Mouse (Mus musculus): ENCODE measurements around the gene Cycs. TPM values are rescaled to one million over a fixed set of nuclear protein-coding genes. Genes with fewer than 3 reads are reported as not detected.

Gene Cycs
- 7.3 and 50.4 TPM in 2 replicates for polyA plus RNA-seq (2011; ENCODE audit: insufficient read depth, insufficient read length, low replicate concordance, missing spikeins)

DNA sequence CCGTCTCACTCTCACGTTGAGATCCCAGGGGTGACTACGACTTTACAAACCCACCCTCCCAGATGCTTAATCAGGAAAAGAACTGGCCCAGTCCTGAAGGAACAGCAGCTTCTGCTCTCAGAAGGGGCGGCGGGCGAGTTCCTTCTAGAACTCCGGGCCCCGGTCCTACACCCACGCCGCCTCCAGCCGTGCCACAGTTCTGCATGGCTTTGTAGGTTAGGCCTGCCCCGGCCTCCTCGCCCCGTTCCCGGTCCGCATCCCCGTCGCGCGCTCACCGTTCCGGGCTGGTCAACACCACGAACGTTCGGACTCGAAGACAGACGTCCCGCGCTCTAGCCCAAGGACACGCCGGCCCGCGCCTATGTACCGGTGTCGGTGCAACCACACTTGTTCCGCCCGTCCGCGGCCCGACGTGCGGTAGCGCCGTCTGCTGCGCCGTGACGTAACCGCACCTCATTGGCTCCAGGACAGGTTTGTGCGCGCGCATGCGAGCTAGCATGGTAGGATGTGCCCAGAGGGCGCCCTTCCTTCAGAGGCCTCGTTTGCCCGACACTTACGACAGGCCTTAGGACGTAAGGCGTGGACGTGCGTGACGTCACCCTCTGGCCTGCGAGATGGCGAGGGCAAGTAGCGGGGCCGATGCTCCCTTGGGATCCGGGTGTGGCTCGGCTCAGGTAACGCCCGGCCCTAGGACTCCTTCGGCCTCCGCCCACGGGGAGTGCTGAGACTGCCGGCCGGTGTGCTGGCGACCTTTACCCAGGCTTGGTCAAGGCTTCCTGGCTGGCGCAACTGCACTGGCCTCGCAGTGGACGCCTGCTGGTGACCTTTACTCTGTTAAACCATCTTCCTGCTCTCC, at the start of gene Cycs:
Cycs (minus strand) TSS at position 398 of the 856 bp plus-strand sequence.
- under 1% methylated on average over 78 of the region's 78 CpGs for WGBS
- Histone ChIP-seq H3K4me1 (ENCODE audit: control insufficient read depth, insufficient read depth, low read length) (no peaks in the 10 kb centered on the region; the same call in 1 of the 2 replicates), H3K27ac (ENCODE audit: control insufficient read depth, insufficient read depth, low read depth, low read length, poor library complexity) (peak within 1 kb of the TSS; percentile 70), H3K4me3 (replicated peaks; ENCODE audit: control insufficient read depth, low read depth, low read length) (peak within 1 kb of the TSS; percentile 80)
- TF ChIP-seq POLR2A (IDR thresholded peaks at IDR 0.05; ENCODE audit: borderline replicate concordance, control insufficient read depth, low read depth, low read length), result peak; percentile 94
- TF ChIP-seq CTCF (IDR thresholded peaks at IDR 0.05; ENCODE audit: control insufficient read depth, insufficient read depth, low read length), result peak; percentile 46; the same call in 1 of the 2 replicates

DNA sequence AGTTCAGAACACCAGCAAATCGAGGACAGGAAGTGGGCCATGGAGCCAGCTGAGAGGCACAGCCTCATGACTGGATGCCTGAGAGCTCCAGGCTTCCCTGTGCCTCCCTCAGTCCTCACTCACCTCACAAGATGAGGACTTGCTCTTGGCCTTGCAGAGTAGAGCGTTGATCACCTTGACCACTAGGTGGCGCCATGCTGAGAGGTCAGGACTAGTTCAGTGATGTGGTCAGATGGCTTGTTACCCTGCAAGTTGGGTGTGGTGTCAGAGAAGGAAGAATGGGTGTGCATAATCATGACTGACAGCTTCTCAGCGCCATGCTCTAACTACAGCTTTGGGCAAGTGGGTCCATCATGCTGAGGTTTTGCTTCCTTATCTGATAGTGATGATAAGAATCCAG, 35.3 kb upstream of the Cycs start:
- Histone ChIP-seq H3K27ac (ENCODE audit: control insufficient read depth, insufficient read depth, low read depth, low read length, poor library complexity) (no peak overlapping the region), H3K4me1 (ENCODE audit: control insufficient read depth, insufficient read depth, low read length) (no peaks in the 10 kb centered on the region), H3K4me3 (replicated peaks; ENCODE audit: control insufficient read depth, low read depth, low read length) (no peak overlapping the region)
- WGBS, result 15% methylated on average over 4 of the region's 4 CpGs
- TF ChIP-seq CTCF (IDR thresholded peaks at IDR 0.05; ENCODE audit: control insufficient read depth, insufficient read depth, low read length) (peak; percentile 98), POLR2A (IDR thresholded peaks at IDR 0.05; ENCODE audit: borderline replicate concordance, control insufficient read depth, low read depth, low read length) (no peak)

DNA sequence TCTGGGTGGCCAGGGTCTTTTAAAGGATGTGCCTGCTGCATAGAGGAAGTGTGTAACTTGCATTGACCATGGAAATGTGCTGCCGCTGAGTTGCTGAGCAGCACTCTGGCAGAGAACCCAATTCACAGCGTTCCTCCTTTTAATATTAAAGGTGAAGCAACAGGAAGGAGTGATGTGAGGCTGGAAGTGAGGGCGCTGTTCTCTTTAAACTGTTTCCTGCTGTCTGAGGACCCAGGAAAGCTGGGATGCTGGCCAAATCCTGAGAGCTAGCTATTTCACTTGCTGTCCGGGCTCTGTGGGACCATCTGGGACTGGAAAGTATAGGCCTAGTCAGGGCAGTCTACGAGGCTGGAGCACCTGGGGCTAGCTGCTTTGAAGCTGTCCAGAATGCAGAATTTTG, 32.2 kb upstream of the Cycs start:
- H3K4me3 ChIP-seq (replicated peaks; ENCODE audit: control insufficient read depth, low read depth, low read length), result no peak overlapping the region
- no peaks in the 10 kb centered on the region for H3K4me1 ChIP-seq (ENCODE audit: control insufficient read depth, insufficient read depth, low read length)
- WGBS, result 21% methylated on average over 5 of the region's 5 CpGs
- no peak for TF ChIP-seq CTCF (IDR thresholded peaks at IDR 0.05; ENCODE audit: control insufficient read depth, insufficient read depth, low read length)
- no peak for TF ChIP-seq POLR2A (IDR thresholded peaks at IDR 0.05; ENCODE audit: borderline replicate concordance, control insufficient read depth, low read depth, low read length)
- no peak overlapping the region for H3K27ac ChIP-seq (ENCODE audit: control insufficient read depth, insufficient read depth, low read depth, low read length, poor library complexity)

DNA sequence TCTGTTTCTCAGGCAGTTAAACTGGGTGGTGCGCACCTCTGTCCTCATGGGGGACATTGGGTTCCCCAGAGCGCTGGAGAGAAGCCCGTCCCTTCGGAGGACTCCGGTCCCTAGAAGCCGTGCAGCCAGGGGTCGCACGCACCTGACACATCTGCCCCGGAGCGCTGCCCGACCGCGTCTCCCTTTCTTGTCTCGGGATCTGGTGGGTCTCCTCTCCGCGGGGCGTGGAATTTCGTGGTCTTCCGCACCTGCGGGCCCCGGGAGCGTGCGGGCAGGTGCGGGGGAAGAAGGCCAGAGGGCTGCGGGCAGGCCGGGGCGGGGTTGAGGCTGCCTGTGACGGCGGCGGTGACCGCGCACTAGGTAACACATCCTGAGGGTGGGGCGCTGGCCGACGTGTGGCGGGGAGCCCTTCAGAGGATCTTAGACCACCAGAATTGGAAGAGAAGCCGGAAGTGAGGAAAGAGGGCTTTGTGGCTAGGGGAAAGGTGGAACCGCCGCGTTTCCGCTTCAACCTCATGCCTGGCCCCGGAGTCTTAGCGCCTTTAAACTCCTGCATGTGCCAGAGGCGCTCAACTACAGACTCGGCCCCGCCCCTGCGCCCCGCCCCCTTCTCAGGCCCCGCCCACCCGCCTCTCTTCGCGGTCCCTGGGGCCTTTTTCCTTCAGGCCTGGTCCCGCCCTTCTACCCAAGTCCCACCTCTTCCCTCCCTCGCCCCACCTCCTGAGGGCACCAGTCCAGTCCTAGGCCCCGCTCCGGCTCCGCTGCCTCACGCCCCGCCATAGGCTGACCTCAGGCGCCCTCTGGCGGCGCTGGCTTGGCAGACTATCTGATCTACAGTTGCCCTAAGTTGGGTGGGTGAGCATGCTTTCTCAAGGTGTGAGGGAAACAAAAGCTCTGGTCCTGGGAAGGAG, 30.2 kb upstream of the Cycs start, which contains the start of gene 4921507P07Rik:
4921507P07Rik (minus strand) TSS at position 332 of the 911 bp plus-strand sequence.
- TF ChIP-seq POLR2A (IDR thresholded peaks at IDR 0.05; ENCODE audit: borderline replicate concordance, control insufficient read depth, low read depth, low read length) (0 out of 2 replicates have a peak, but pooled peaks have one; percentile 22), CTCF (IDR thresholded peaks at IDR 0.05; ENCODE audit: control insufficient read depth, insufficient read depth, low read length) (peak; percentile 87)
- Histone ChIP-seq H3K4me1 (ENCODE audit: control insufficient read depth, insufficient read depth, low read length) (no peaks in the 10 kb centered on the region; the same call in 1 of the 2 replicates), H3K27ac (ENCODE audit: control insufficient read depth, insufficient read depth, low read depth, low read length, poor library complexity) (peak within 1 kb of the TSS; percentile 81), H3K4me3 (replicated peaks; ENCODE audit: control insufficient read depth, low read depth, low read length) (peak within 1 kb of the TSS; percentile 74)
- WGBS, result 1% methylated on average over 61 of the region's 62 CpGs

DNA sequence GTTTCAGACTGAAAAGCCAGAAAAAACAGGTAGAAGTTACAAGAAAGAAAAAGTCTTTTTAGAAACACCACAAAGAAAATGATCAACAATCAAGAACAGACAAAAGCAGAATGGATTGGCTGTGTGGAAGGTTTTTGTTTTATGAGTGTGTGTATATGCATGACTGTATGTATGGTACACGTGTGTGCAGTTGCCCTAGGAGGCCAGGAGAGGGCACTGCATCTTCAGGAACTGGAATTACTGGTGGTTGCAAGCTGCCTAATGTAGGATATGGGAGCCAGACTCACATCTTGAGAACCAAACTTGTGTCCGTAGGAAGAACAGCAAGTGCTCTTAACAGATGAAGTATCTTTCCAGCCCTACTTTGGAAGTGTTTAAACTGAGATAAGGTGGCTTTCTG, 28.0 kb upstream of the Cycs start:
- Histone ChIP-seq H3K4me1 (ENCODE audit: control insufficient read depth, insufficient read depth, low read length) (no peaks in the 10 kb centered on the region; the same call in 1 of the 2 replicates), H3K27ac (ENCODE audit: control insufficient read depth, insufficient read depth, low read depth, low read length, poor library complexity) (no peak overlapping the region), H3K4me3 (replicated peaks; ENCODE audit: control insufficient read depth, low read depth, low read length) (no peak overlapping the region)
- 85% methylated on average over 2 of the region's 2 CpGs for WGBS
- no peak for TF ChIP-seq POLR2A (IDR thresholded peaks at IDR 0.05; ENCODE audit: borderline replicate concordance, control insufficient read depth, low read depth, low read length)
- no peak for TF ChIP-seq CTCF (IDR thresholded peaks at IDR 0.05; ENCODE audit: control insufficient read depth, insufficient read depth, low read length)

DNA sequence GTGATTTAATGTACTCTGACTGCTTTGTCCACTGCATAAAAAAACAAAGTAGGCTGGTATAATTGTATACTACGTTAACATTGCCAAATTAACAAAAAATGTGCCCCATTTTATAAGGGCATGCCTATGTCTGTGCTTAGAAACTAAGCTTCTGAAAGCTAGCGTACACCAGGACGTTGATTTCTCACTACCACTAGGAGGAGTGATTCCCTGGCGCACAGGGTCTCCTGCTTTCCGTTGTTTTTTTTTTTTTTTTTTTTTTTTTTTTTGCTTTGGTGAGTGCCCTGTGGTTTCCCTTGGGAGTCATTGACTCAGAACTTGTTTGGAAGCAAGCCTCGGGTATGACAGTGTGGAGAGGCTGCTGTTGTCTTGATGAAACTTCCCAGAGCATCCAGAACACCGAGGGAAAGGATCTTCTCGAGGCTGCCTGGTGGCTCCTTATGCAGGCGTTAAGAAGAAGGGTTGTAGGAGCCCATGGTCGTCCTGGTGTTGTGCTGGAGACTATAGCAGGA, 27.1 kb upstream of the Cycs start:
- H3K4me1 ChIP-seq (ENCODE audit: control insufficient read depth, insufficient read depth, low read length), result no peaks in the 10 kb centered on the region; the same call in 1 of the 2 replicates
- H3K27ac ChIP-seq (ENCODE audit: control insufficient read depth, insufficient read depth, low read depth, low read length, poor library complexity), result no peak overlapping the region
- no peak overlapping the region for H3K4me3 ChIP-seq (replicated peaks; ENCODE audit: control insufficient read depth, low read depth, low read length)
- no peak for TF ChIP-seq CTCF (IDR thresholded peaks at IDR 0.05; ENCODE audit: control insufficient read depth, insufficient read depth, low read length)
- no peak for TF ChIP-seq POLR2A (IDR thresholded peaks at IDR 0.05; ENCODE audit: borderline replicate concordance, control insufficient read depth, low read depth, low read length)
- 83% methylated on average over 10 of the region's 10 CpGs for WGBS

DNA sequence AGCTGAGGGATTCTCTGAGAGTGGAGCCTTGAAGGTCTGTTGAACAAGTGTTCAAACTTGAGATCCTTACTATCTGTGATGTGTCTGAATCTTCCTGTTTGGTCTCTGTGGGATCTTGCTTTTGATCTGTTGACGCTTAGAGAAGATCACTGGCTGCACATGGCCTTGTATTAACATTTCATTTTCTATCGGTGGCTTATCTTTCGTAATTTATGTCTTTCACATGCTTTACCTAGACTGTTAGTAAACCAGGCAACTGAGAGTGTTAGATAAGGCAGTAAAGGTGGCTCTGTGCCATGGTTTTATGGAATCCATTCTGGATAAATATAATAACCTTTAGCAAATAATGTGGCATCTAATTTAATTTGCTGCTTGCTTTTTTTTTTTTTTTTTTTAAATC, 23.9 kb upstream of the Cycs start:
- Histone ChIP-seq H3K27ac (ENCODE audit: control insufficient read depth, insufficient read depth, low read depth, low read length, poor library complexity) (no peak overlapping the region), H3K4me3 (replicated peaks; ENCODE audit: control insufficient read depth, low read depth, low read length) (no peak overlapping the region), H3K4me1 (ENCODE audit: control insufficient read depth, insufficient read depth, low read length) (no peaks in the 10 kb centered on the region; the same call in 1 of the 2 replicates)
- WGBS, result 50% methylated on average over 3 of the region's 3 CpGs
- no peak for TF ChIP-seq CTCF (IDR thresholded peaks at IDR 0.05; ENCODE audit: control insufficient read depth, insufficient read depth, low read length)
- no peak for TF ChIP-seq POLR2A (IDR thresholded peaks at IDR 0.05; ENCODE audit: borderline replicate concordance, control insufficient read depth, low read depth, low read length)
